ENCODE assay signal across 8 mouse cellular contexts in genomic region chr5:123974179-123974485, GRCm38 (mm10). TPM values are rescaled to one million over a fixed set of nuclear protein-coding genes. Genes with fewer than 3 reads are reported as not detected.
DNase-seq lines count a peak whose midpoint lies in the region; ATAC-seq and TF ChIP-seq lines count a peak whose summit lies in the region.

No protein-coding gene starts in this region.

- H3K27me3 ChIP-seq in hindbrain, embryonic 11.5 days (ENCODE audit: control insufficient read depth, insufficient read depth, low read length): peaks cover 8% of the 10 kb centered on the region; the same call in 1 of the 2 replicates

- H3K4me3 ChIP-seq in layer of hippocampus, adult 2 months: peak overlapping the region; percentile 82
- peak overlapping the region; percentile 61 for H3K4me3 ChIP-seq in hindbrain, embryonic 11.5 days (ENCODE audit: low read depth, low read length)

- peak; percentile 25; the same call in 1 of the 2 replicates for ATAC-seq in hindbrain, embryonic 11.5 days (ENCODE audit: low FRiP score)
- ATAC-seq in granulocyte monocyte progenitor cell, adult 5-6 weeks (replicated peaks; ENCODE audit: poor library complexity, severe bottlenecking): no peak

- under 1% methylated on average over 14 of the region's 14 CpGs for WGBS in hindbrain, embryonic 11.5 days

- no peak for DNase-seq in layer of hippocampus, adult 2 months (ENCODE audit: low spot score in 2 of 2)
- no peak for DNase-seq in layer of hippocampus, adult 18-20 months (ENCODE audit: low spot score in 2 of 2)
- DNase-seq in brain, embryonic 14.5 days (ENCODE audit: low read depth): peak; percentile 36
- DNase-seq in hindbrain, embryonic 11.5 days (ENCODE audit: low spot score): no peak
- DNase-seq in lung, postnatal 36 days: peak; percentile 40
- DNase-seq in left cerebral cortex, postnatal 36 days (ENCODE audit: low spot score in 2 of 2): no peak
- DNase-seq in kidney, adult 9 months: no peak

- H3K27ac ChIP-seq in layer of hippocampus, adult 2 months: peak overlapping the region; percentile 86
- H3K27ac ChIP-seq in hindbrain, embryonic 11.5 days (ENCODE audit: low read depth, low read length): no peak overlapping the region

- peak overlapping the region; percentile 92 for H3K4me2 ChIP-seq in hindbrain, embryonic 11.5 days (replicated peaks; ENCODE audit: low read depth, low read length)

- H3K4me1 ChIP-seq in hindbrain, embryonic 11.5 days (replicated peaks; ENCODE audit: control insufficient read depth, insufficient read depth, low read length): peaks cover 3% of the 10 kb centered on the region

- peak overlapping the region; percentile 66 for H3K9ac ChIP-seq in hindbrain, embryonic 11.5 days (ENCODE audit: low read depth, low read length)

- H3K9me3 ChIP-seq in hindbrain, embryonic 11.5 days (ENCODE audit: control insufficient read depth, low read length): no peaks in the 10 kb centered on the region

- no peak for TF ChIP-seq POLR2A in brain, embryonic 14.5 days (IDR thresholded peaks at IDR 0.05; ENCODE audit: borderline replicate concordance, extremely low read depth, insufficient read depth, insufficient read length, poor library complexity, severe bottlenecking)

- intact Hi-C loops in left cerebral cortex, postnatal 36 days (cut with DNase I): loop anchor here (2.0 kb wide), 1 partner anchor 21 kb away; no protein-coding TSS in a partner anchor

- no peaks in the 10 kb centered on the region for H3K36me3 ChIP-seq in hindbrain, embryonic 11.5 days (ENCODE audit: control insufficient read depth, insufficient read depth, low read length)

- no peak for TF ChIP-seq CTCF in layer of hippocampus, adult 2 months (conservative IDR thresholded peaks at IDR 0.05)
- TF ChIP-seq CTCF in brain, embryonic 14.5 days (IDR thresholded peaks at IDR 0.05; ENCODE audit: borderline replicate concordance, extremely low read depth, insufficient read depth, insufficient read length): no peak

RNA-seq across cellular contexts. Expression of gene Hip1r, which starts 0.7 kb away (rescaled TPM):
- 10 to 100 TPM; 42.8 to 43.8 TPM for total RNA-seq in layer of hippocampus, adult 2 months (2021)
- total RNA-seq in layer of hippocampus, adult 18-20 months (2021): 10 to 100 TPM; 46.3 to 48.5 TPM
- polyA plus RNA-seq in brain, embryonic 14.5 days (2012; rRNA removed): 17.7 and 23.9 TPM in 2 replicates
- polyA plus RNA-seq in hindbrain, embryonic 11.5 days (2014; fragmentation: Nextera tagmentation; extraction: Ambion mirVana): 6.0 and 9.7 TPM in 2 replicates
- 11.5 and 39.3 TPM in 2 replicates for total RNA-seq in granulocyte monocyte progenitor cell, adult 5-6 weeks (2014; fragmentation: Nextera tagmentation)
- 10.1 and 16.9 TPM in 2 replicates for total RNA-seq in granulocyte monocyte progenitor cell, adult 5-6 weeks (2017)
- total RNA-seq in left cerebral cortex, postnatal 36 days (2021): 10 to 100 TPM; 70.3 to 77.3 TPM

RNA-seq across cellular contexts. Expression of gene Ccdc62, which starts 43.7 kb away (rescaled TPM):
- total RNA-seq in layer of hippocampus, adult 2 months (2021): 1 to 10 TPM; 2.6 to 4.5 TPM
- total RNA-seq in layer of hippocampus, adult 18-20 months (2021): 1 to 10 TPM; 1.3 to 2.4 TPM
- polyA plus RNA-seq in brain, embryonic 14.5 days (2012; rRNA removed): 6.8 and 7.1 TPM in 2 replicates
- polyA plus RNA-seq in hindbrain, embryonic 11.5 days (2014; fragmentation: Nextera tagmentation; extraction: Ambion mirVana): 4.3 and 5.4 TPM in 2 replicates
- total RNA-seq in granulocyte monocyte progenitor cell, adult 5-6 weeks (2014; fragmentation: Nextera tagmentation): 0.34 and 2.6 TPM in 2 replicates
- 0.10 and 5.3 TPM in 2 replicates for total RNA-seq in granulocyte monocyte progenitor cell, adult 5-6 weeks (2017)
- 1 to 10 TPM; 2.0 to 4.2 TPM for total RNA-seq in left cerebral cortex, postnatal 36 days (2021)

RNA-seq across cellular contexts. Expression of gene Gm43518, which starts 46.9 kb away (rescaled TPM):
- total RNA-seq in layer of hippocampus, adult 2 months (2021): 1 to 10 TPM in 1 of 2 experiments, under 1 TPM in 1; 0.87 to 1.3 TPM
- 1 to 10 TPM in 1 of 2 experiments, not detected in 1; 1.6 TPM for total RNA-seq in layer of hippocampus, adult 18-20 months (2021)
- 1.4 and 2.3 TPM in 2 replicates for polyA plus RNA-seq in brain, embryonic 14.5 days (2012; rRNA removed)
- 1.5 and 2.4 TPM in 2 replicates for polyA plus RNA-seq in hindbrain, embryonic 11.5 days (2014; fragmentation: Nextera tagmentation; extraction: Ambion mirVana)
- not detected in 2 replicates for total RNA-seq in granulocyte monocyte progenitor cell, adult 5-6 weeks (2014; fragmentation: Nextera tagmentation)
- total RNA-seq in granulocyte monocyte progenitor cell, adult 5-6 weeks (2017): not detected in 2 replicates
- 1 to 10 TPM in 1 of 2 experiments, under 1 TPM in 1; 0.76 to 1.7 TPM for total RNA-seq in left cerebral cortex, postnatal 36 days (2021)

RNA-seq across cellular contexts. Expression of gene Vps37b, which starts 57.9 kb away (rescaled TPM):
- total RNA-seq in layer of hippocampus, adult 2 months (2021): 10 to 100 TPM; 36.8 to 42.2 TPM
- total RNA-seq in layer of hippocampus, adult 18-20 months (2021): 10 to 100 TPM; 38.0 to 43.9 TPM
- 79.9 and 107 TPM in 2 replicates for polyA plus RNA-seq in brain, embryonic 14.5 days (2012; rRNA removed)
- 38.3 and 48.8 TPM in 2 replicates for polyA plus RNA-seq in hindbrain, embryonic 11.5 days (2014; fragmentation: Nextera tagmentation; extraction: Ambion mirVana)
- 7.6 and 11.1 TPM in 2 replicates for total RNA-seq in granulocyte monocyte progenitor cell, adult 5-6 weeks (2014; fragmentation: Nextera tagmentation)
- 9.5 and 11.6 TPM in 2 replicates for total RNA-seq in granulocyte monocyte progenitor cell, adult 5-6 weeks (2017)
- 10 to 100 TPM; 45.8 to 51.0 TPM for total RNA-seq in left cerebral cortex, postnatal 36 days (2021)

Comparison
In these comparisons a context has a peak if more than half of its experiments do, and no peak if none do; other contexts are left out.
1. DNase-seq: peak in brain, embryonic 14.5 days (single experiment) and lung, postnatal 36 days (single experiment); none in layer of hippocampus, adult 2 months (0 of 2), layer of hippocampus, adult 18-20 months (0 of 2), hindbrain, embryonic 11.5 days (single experiment), left cerebral cortex, postnatal 36 days (0 of 2) and kidney, adult 9 months (single experiment).